Mouse (Mus musculus): ENCODE results near the gene Kcnh7.
"Not testable (repeated sequence)": the region's sequence is repeated elsewhere in the genome, so short reads cannot be mapped to it uniquely, and the experiment has no call there.

The Kcnh7 gene

DNA sequence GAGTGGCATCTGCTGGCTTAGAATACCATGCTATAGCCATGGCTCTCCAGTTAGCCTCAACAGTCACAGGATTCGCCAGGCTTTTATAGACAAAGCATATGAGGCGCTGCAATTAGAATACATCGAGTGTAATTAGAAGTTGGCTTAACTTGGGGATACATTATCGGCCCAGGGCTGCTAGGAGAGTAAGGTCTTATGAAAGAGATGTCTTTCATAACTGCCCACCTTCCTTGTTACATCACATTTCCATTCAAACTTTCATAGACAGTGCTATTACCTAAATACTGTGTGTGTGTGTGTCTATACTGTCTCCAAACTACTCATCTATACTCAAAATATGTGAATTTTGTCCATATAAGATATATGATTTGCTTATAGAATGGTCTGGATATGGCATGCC, 468.8 kb downstream of the Kcnh7 start:
- DNase-seq: no peak

DNA sequence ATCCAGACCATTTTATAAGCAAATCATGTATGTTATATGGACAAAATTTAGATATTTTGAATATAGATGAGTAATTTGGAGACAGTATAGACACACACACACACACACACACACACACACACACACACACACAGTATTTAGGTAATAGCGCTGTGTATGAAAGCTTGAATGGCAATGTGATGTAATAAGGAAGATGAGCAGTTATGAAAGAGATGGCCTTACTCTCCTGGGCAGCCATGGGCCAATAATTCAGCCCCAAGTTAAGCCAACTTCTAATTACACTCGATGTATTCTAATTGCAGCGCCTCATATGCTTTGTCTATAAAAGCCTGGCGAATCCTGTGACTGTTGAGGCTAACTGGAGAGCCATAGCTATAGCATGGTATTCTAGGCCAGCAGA, 469.7 kb downstream of the Kcnh7 start:
- DNase-seq: not testable (repeated sequence)

GRCm38 (mm10) chr2:62709633-62710032, 474.5 kb downstream of the Kcnh7 start:
- DNase-seq: no peak

DNA sequence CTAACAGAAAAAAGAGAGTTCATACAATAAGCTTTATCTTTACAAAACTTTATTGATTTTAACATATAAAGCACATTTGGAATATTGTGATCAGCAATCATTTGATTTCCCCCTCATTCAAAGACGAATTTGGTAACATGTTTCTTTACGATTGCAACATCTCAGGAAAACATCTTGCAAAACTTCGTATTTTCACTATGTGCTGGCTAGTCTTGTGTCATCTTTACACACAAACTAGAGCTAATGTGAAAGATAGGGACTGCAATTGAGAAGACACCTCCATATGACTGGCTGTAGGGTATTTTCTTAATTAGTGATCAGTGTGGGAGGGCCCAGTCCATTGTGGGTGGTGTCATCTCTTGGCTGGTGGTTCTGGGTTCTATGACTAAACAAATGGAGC, 477.8 kb downstream of the Kcnh7 start:
- no peak for DNase-seq

DNA sequence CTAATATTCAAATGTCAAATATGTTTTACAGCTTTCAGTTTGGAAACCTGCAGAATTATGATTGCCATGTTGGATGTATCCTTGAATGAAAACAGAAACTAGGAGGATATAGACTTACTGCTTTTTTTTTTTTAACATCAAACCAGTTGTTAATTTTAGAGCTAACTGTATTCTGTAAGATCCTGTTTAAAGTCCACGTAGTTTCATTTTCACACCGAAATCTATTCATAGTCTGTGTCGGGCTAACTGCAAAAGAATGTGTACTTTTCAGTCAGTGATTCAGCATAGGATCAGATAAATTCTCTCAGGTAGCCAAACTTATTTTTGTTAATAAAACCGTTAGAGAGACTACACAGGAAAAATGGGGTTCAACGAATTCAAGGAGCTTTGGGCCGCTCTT, 498.2 kb downstream of the Kcnh7 start:
- DNase-seq: no peak

GRCm38 (mm10) chr2:62684989-62685595, 499.0 kb downstream of the Kcnh7 start:
- no peak for DNase-seq

GRCm38 (mm10) chr2:62681667-62682066, 502.4 kb downstream of the Kcnh7 start:
- peak; percentile 35 for DNase-seq

DNA sequence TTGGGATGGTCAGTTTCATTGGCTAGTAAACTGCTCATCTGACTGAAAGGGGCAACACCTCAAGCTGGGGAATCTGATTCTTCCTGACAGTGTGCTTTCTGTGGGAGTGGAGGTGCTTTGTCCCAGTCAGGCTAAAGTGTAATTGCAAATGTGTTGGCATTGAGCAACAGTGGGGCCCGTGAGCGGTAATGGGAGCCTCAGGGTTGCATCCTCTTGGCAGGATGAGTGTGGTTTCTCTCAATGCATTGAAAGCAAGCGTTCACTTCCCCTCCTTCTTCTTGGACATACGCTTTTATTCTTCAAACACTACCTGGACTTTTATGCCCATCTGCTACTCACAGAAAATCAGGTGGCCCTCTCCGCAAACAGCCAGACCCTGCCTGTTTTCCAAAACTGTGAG, 511.3 kb downstream of the Kcnh7 start:
- no peak for DNase-seq

- DNase-seq: no peak
Observed at GRCm38 (mm10) chr2:62670767-62671166, 513.3 kb downstream of the Kcnh7 start.

DNA sequence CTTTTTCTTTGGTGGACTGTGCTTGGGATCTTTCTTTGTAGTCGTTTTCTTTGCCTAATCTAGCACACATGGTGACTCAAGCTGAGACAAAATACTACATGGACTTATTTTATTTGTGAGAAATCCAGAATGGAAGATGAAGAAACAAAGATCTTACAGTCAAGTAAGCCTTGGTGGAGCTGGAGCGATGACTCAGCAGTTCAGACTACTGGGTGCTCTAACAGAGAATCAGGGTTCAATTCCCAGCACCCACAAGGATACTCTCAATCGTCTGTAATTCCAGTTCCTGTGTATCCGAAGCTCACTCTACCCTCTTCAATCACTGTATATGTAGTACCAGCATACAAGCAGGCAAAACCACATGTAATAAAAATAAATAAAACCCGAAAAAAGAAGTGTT, 513.8 kb downstream of the Kcnh7 start:
- DNase-seq: no peak

DNA sequence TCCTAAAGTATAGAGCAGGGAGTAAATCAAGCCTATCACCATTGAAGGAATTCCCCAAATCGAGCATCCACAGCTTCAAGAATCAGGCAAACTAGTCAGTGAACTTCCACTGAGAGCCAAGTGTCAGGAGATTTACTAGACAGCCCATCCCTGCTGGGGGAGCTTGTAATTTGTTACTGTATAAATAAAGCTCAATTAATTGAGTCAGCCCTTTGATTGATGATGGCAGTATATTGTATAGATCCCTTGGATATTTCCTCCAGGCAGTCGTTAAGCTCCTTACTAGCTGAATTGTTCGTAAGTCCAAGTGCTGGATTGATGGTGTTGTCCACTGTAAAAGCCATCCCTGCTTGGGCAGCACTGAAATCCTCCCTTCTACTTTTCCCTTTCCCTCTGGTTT, 514.2 kb downstream of the Kcnh7 start:
- no peak for DNase-seq

- DNase-seq: no peak
Observed at GRCm38 (mm10) chr2:62665536-62665935, 518.6 kb downstream of the Kcnh7 start.

GRCm38 (mm10) chr2:62664839-62665238, 519.2 kb downstream of the Kcnh7 start:
- no peak for DNase-seq

DNA sequence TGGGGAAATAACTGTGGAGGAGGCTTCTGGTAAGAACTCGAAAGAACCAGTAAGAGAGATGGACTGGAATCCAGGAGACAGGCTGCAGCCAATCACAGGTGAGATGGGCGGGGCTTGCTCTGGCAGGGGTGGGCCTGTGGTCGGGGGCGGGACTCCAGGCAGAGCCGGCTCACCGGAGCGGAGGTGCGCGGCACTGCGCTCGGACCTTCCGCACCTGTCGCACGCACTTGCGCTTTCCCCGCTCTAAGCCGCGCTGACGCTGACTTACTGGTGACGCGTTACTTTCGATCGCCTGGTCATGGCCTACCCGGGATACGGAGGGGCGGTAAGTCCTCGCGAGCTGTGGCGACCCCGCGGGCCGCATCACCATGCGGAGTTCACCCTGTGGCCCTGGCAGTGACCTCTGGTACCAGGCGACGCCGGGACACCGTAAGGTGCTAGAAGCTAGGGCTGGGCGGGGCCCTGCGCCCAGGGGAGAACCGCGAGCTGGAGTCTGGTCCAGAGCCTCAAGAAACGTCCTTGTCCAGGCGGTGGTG, 519.9 kb downstream of the Kcnh7 start, which contains the start of gene Gca:
Gene Gca, plus strand, starts transcription at position 151 of the 536 bp plus-strand sequence.
- peak; percentile 89 for DNase-seq

- peak; percentile 57 for DNase-seq
Observed at GRCm38 (mm10) chr2:62662560-62662959, 521.5 kb downstream of the Kcnh7 start.

- no peak for DNase-seq
Observed at GRCm38 (mm10) chr2:62660565-62660964, 523.5 kb downstream of the Kcnh7 start.

DNA sequence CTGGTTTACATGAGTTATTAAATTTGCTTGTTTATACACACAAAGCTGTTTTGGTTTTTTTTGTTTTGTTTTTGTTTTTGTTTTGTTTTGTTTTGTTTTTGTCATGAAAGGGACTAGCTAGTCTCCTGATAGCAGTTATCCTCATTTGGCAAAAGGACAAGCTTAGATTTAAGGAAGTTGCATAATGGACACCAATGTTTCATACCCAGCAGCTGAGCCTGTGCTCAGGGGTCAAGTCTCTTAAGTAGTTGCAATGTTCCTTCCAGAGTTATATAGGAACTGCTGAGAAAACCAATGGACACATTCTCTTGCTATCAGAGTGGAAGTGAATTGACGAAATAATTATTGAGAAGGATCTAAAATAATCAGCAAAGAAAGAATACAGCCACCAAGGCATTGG, 528.0 kb downstream of the Kcnh7 start:
- DNase-seq: no peak

GRCm38 (mm10) chr2:62654519-62655338, 529.4 kb downstream of the Kcnh7 start:
- peak; percentile 85 for DNase-seq

- no peak for DNase-seq
Observed at GRCm38 (mm10) chr2:62652466-62652865, 531.6 kb downstream of the Kcnh7 start.

DNA sequence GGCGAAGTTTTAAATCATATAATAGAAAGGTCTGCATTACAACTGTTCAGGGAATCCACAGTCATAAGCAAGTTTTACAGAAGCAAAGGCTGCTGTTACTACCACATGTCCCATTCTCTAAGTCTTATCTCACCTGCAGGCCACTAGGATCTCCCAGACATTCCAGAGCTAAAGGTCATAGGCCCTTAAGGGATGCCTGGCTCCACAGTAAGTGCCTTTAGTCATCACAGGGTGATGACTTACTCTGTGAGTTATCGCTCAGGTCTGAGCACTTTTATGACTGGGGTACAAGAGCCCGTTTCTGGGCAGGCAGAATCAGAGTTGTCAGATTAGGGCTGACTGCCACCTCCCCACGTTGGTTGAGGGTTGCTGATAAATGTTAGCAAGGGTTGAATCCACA, 532.2 kb downstream of the Kcnh7 start:
- DNase-seq: no peak

- DNase-seq: no peak
Observed at GRCm38 (mm10) chr2:62646671-62647289, 537.3 kb downstream of the Kcnh7 start.

DNA sequence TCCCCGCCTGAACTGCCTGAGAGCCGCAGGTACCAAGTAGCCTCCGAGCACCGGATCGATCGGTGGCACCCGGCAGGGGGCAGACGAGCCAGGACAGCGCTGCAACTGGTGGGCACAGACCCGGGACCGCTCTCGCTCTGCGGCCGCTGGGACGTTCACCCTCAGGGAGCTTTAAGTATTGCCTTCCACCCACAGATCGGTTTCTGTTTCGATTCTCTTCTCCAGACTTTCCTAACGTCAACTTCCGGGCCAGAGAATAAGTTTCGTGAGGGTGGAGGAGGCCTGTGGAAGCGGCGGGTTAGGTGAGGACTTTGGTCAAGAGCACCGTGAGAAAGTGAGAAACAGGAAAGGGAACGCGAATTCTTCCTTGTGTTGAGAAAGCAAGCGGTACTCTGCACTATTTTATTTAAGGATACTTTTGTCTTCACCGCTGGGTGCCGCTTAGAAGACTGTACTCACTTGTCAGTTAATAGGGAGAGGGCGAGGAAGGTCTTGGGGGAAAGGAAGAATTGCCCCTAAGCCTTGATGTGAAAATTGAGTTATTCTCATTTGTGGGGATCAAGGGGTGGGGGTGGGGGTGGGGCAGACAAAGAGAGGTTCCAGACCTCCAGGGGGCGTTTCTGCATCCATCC, 538.0 kb downstream of the Kcnh7 start, which contains the start of gene Ifih1:
Gene Ifih1, minus strand, starts transcription at position 242 of the 632 bp plus-strand sequence.
- DNase-seq: peak; percentile 24

DNA sequence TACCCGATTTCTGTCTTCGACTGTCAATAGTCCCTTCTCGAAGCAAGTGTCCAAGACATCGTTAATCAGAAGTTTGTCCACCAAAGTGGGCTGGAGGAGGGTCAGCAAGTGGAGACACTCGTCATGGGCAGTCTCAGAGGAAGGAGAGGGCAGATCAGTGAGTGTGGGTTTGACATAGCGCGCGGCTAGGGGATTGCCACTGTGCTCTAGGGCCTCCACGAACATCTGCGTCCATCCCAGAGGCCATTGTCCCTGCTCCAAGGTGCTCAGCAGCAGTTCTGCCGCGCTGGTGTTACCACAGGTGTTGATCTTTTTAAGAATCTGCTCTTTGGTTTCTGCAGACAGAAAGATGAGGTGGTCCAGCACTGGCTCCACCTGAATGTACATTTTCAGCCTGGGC, 538.6 kb downstream of the Kcnh7 start:
- DNase-seq: no peak
